Mouse (Mus musculus) embryo, embryonic 11.5 days (tissue): ENCODE results near the gene Limk1.
"Not testable (repeated sequence)": the region's sequence is repeated elsewhere in the genome, so short reads cannot be mapped to it uniquely, and the experiment has no call there.

ENCODE experiments used
- DNase-seq: peaks from one replicate; pipeline ENCODE4 v3.0.0-alpha.2; 2012; ENCODE audit warnings: low read depth, low spot score

Gene Limk1

GRCm38 (mm10) chr5:134677491-134677890 is 10.9 kb downstream of the Limk1 start:
- no peak for DNase-seq

- DNase-seq, result peak; percentile 67
Observed at GRCm38 (mm10) chr5:134675956-134676759, 12.2 kb downstream of the Limk1 start.

- no peak for DNase-seq
Observed at GRCm38 (mm10) chr5:134674977-134675376, 13.4 kb downstream of the Limk1 start.

GRCm38 (mm10) chr5:134672611-134673010 is 15.8 kb downstream of the Limk1 start:
- DNase-seq, result no peak

GRCm38 (mm10) chr5:134672198-134672516 is 16.2 kb downstream of the Limk1 start:
- DNase-seq, result no peak

GRCm38 (mm10) chr5:134671335-134672197 is 16.8 kb downstream of the Limk1 start:
- no peak for DNase-seq

GRCm38 (mm10) chr5:134669001-134669708 is 19.2 kb downstream of the Limk1 start:
- no peak for DNase-seq

GRCm38 (mm10) chr5:134668495-134668894 is 19.9 kb downstream of the Limk1 start:
- no peak for DNase-seq

GRCm38 (mm10) chr5:134656708-134657107 is 31.7 kb downstream of the Limk1 start:
- DNase-seq, result no peak

GRCm38 (mm10) chr5:134652015-134652414 is 36.4 kb downstream of the Limk1 start:
- no peak for DNase-seq

GRCm38 (mm10) chr5:134650926-134651325 is 37.5 kb downstream of the Limk1 start:
- no peak for DNase-seq

- DNase-seq, result not testable (repeated sequence)
Observed at GRCm38 (mm10) chr5:134648976-134649375, 39.4 kb downstream of the Limk1 start.

- no peak for DNase-seq
Observed at GRCm38 (mm10) chr5:134647394-134647793, 41.0 kb downstream of the Limk1 start.

- DNase-seq, result no peak
Observed at GRCm38 (mm10) chr5:134646461-134646860, 41.9 kb downstream of the Limk1 start.

GRCm38 (mm10) chr5:134644643-134645118 is 43.7 kb downstream of the Limk1 start:
- DNase-seq, result no peak

GRCm38 (mm10) chr5:134644121-134644520 is 44.3 kb downstream of the Limk1 start:
- no peak for DNase-seq

GRCm38 (mm10) chr5:134640371-134640770 is 48.0 kb downstream of the Limk1 start:
- no peak for DNase-seq

- DNase-seq, result peak; percentile 96
Observed at GRCm38 (mm10) chr5:134639269-134639682, 49.1 kb downstream of the Limk1 start, which contains the start of gene Eif4h. Gene Eif4h (minus strand): TSS chr5:134639490.

GRCm38 (mm10) chr5:134638461-134639268 is 49.7 kb downstream of the Limk1 start:
- no peak for DNase-seq

GRCm38 (mm10) chr5:134637820-134638367 is 50.5 kb downstream of the Limk1 start:
- no peak for DNase-seq

GRCm38 (mm10) chr5:134632841-134633240 is 55.6 kb downstream of the Limk1 start:
- no peak for DNase-seq
